Mouse (Mus musculus): ENCODE measurements around the gene Slc15a1. TPM values are rescaled to one million over a fixed set of nuclear protein-coding genes. Genes with fewer than 3 reads are reported as not detected.

Slc15a1 gene
- total and polyA plus RNA-seq, 2 experiments from 2014 or later, result 0.08 TPM; not detected in 1

GRCm38 (mm10) chr14:121467646-121468045 lies 37.4 kb downstream of the Slc15a1 start:
- Histone ChIP-seq H3K4me3 (ENCODE audit: low read length) (no peak overlapping the region), H3K4me1 (ENCODE audit: insufficient read depth, low read length) (no peaks in the 10 kb centered on the region), H3K4me2 (ENCODE audit: low read depth, low read length) (no peak overlapping the region), H3K36me3 (ENCODE audit: insufficient read depth, low read length) (no peaks in the 10 kb centered on the region), H3K27ac (no peak overlapping the region), H3K9ac (replicated peaks; ENCODE audit: low read length) (no peak overlapping the region), H3K27me3 (ENCODE audit: insufficient read depth, low read length) (no peaks in the 10 kb centered on the region), H3K9me3 (ENCODE audit: low read length) (no peaks in the 10 kb centered on the region)
- DNase-seq (ENCODE audit: low spot score) (no peak), ATAC-seq (no peak)
- no peak for TF ChIP-seq CTCF (IDR thresholded peaks at IDR 0.05; ENCODE audit: low read depth)
- 91% methylated on average over 6 of the region's 6 CpGs for WGBS

GRCm38 (mm10) chr14:121466501-121466900 lies 38.6 kb downstream of the Slc15a1 start:
- Histone ChIP-seq H3K27ac (no peak overlapping the region), H3K9ac (replicated peaks; ENCODE audit: low read length) (no peak overlapping the region), H3K4me2 (ENCODE audit: low read depth, low read length) (no peak overlapping the region), H3K4me1 (ENCODE audit: insufficient read depth, low read length) (no peaks in the 10 kb centered on the region), H3K27me3 (ENCODE audit: insufficient read depth, low read length) (no peaks in the 10 kb centered on the region), H3K36me3 (ENCODE audit: insufficient read depth, low read length) (no peaks in the 10 kb centered on the region), H3K4me3 (ENCODE audit: low read length) (no peak overlapping the region), H3K9me3 (ENCODE audit: low read length) (no peaks in the 10 kb centered on the region)
- ATAC-seq, result no peak
- peak; percentile 7 for DNase-seq (ENCODE audit: low spot score)
- 61% methylated on average over 4 of the region's 4 CpGs for WGBS
- TF ChIP-seq CTCF (IDR thresholded peaks at IDR 0.05; ENCODE audit: low read depth), result no peak

GRCm38 (mm10) chr14:121464318-121464717 lies 40.7 kb downstream of the Slc15a1 start:
- Histone ChIP-seq H3K9me3 (ENCODE audit: low read length) (no peaks in the 10 kb centered on the region), H3K27ac (no peak overlapping the region), H3K4me2 (ENCODE audit: low read depth, low read length) (no peak overlapping the region), H3K4me1 (ENCODE audit: insufficient read depth, low read length) (no peaks in the 10 kb centered on the region), H3K27me3 (ENCODE audit: insufficient read depth, low read length) (no peaks in the 10 kb centered on the region), H3K9ac (replicated peaks; ENCODE audit: low read length) (no peak overlapping the region), H3K36me3 (ENCODE audit: insufficient read depth, low read length) (no peaks in the 10 kb centered on the region), H3K4me3 (ENCODE audit: low read length) (no peak overlapping the region)
- WGBS, result 100% methylated on average over 2 of the region's 2 CpGs
- DNase-seq (ENCODE audit: low spot score), result no peak
- TF ChIP-seq CTCF (IDR thresholded peaks at IDR 0.05; ENCODE audit: low read depth), result no peak
- no peak for ATAC-seq

- DNase-seq (ENCODE audit: low spot score), result no peak
- Histone ChIP-seq H3K36me3 (ENCODE audit: insufficient read depth, low read length) (no peaks in the 10 kb centered on the region), H3K9me3 (ENCODE audit: low read length) (no peaks in the 10 kb centered on the region), H3K4me2 (ENCODE audit: low read depth, low read length) (no peak overlapping the region), H3K27me3 (ENCODE audit: insufficient read depth, low read length) (no peaks in the 10 kb centered on the region), H3K4me3 (ENCODE audit: low read length) (no peak overlapping the region), H3K4me1 (ENCODE audit: insufficient read depth, low read length) (no peaks in the 10 kb centered on the region), H3K9ac (replicated peaks; ENCODE audit: low read length) (no peak overlapping the region), H3K27ac (no peak overlapping the region)
- 26% methylated on average over 5 of the region's 5 CpGs for WGBS
- no peak for ATAC-seq
- no peak for TF ChIP-seq CTCF (IDR thresholded peaks at IDR 0.05; ENCODE audit: low read depth)
Measured at GRCm38 (mm10) chr14:121462756-121463155, 42.3 kb downstream of the Slc15a1 start.

- no peak for DNase-seq (ENCODE audit: low spot score)
- H3K9me3 ChIP-seq (ENCODE audit: low read length), result no peaks in the 10 kb centered on the region
- no peak overlapping the region for H3K4me2 ChIP-seq (ENCODE audit: low read depth, low read length)
- H3K27me3 ChIP-seq (ENCODE audit: insufficient read depth, low read length), result no peaks in the 10 kb centered on the region
- ATAC-seq, result no peak
- no peaks in the 10 kb centered on the region for H3K4me1 ChIP-seq (ENCODE audit: insufficient read depth, low read length)
- WGBS, result 94% methylated on average over 3 of the region's 3 CpGs
- H3K4me3 ChIP-seq (ENCODE audit: low read length), result no peak overlapping the region
- H3K36me3 ChIP-seq (ENCODE audit: insufficient read depth, low read length), result no peaks in the 10 kb centered on the region
- no peak overlapping the region for H3K9ac ChIP-seq (replicated peaks; ENCODE audit: low read length)
- H3K27ac ChIP-seq, result no peak overlapping the region
- TF ChIP-seq CTCF (IDR thresholded peaks at IDR 0.05; ENCODE audit: low read depth), result no peak
Measured at GRCm38 (mm10) chr14:121460966-121461365, 44.1 kb downstream of the Slc15a1 start.

- no peaks in the 10 kb centered on the region for H3K27me3 ChIP-seq (ENCODE audit: insufficient read depth, low read length)
- no peak overlapping the region for H3K4me2 ChIP-seq (ENCODE audit: low read depth, low read length)
- no peak overlapping the region for H3K9ac ChIP-seq (replicated peaks; ENCODE audit: low read length)
- H3K4me3 ChIP-seq (ENCODE audit: low read length), result no peak overlapping the region
- DNase-seq (ENCODE audit: low spot score) (no peak), ATAC-seq (no peak)
- no peak overlapping the region for H3K27ac ChIP-seq
- H3K36me3 ChIP-seq (ENCODE audit: insufficient read depth, low read length), result no peaks in the 10 kb centered on the region
- 83% methylated on average over 1 of the region's 1 CpGs for whole genome bisulfite sequencing
- H3K4me1 ChIP-seq (ENCODE audit: insufficient read depth, low read length), result no peaks in the 10 kb centered on the region
- no peaks in the 10 kb centered on the region for H3K9me3 ChIP-seq (ENCODE audit: low read length)
- TF ChIP-seq CTCF (IDR thresholded peaks at IDR 0.05; ENCODE audit: low read depth), result no peak
Measured at GRCm38 (mm10) chr14:121458521-121458920, 46.5 kb downstream of the Slc15a1 start.

GRCm38 (mm10) chr14:121457536-121457935 lies 47.5 kb downstream of the Slc15a1 start:
- 62% methylated on average over 6 of the region's 6 CpGs for WGBS
- Histone ChIP-seq H3K4me3 (ENCODE audit: low read length) (no peak overlapping the region), H3K9me3 (ENCODE audit: low read length) (no peaks in the 10 kb centered on the region), H3K4me1 (ENCODE audit: insufficient read depth, low read length) (no peaks in the 10 kb centered on the region), H3K36me3 (ENCODE audit: insufficient read depth, low read length) (no peaks in the 10 kb centered on the region), H3K9ac (replicated peaks; ENCODE audit: low read length) (no peak overlapping the region), H3K27ac (no peak overlapping the region), H3K27me3 (ENCODE audit: insufficient read depth, low read length) (no peaks in the 10 kb centered on the region), H3K4me2 (ENCODE audit: low read depth, low read length) (no peak overlapping the region)
- no peak for TF ChIP-seq CTCF (IDR thresholded peaks at IDR 0.05; ENCODE audit: low read depth)
- no peak for DNase-seq (ENCODE audit: low spot score)
- no peak for ATAC-seq
